Mouse (Mus musculus) forebrain, embryonic 10.5 days (tissue): ENCODE measurements at regions not wholly inside any gene's neighbourhood (a gene's known extent, or its start where the extent isn't known, plus 50 kb on each side); places are given as distances from the start of the nearest gene placed in this dataset.

Source experiments
- DNase-seq: peaks from one replicate; pipeline ENCODE4 v3.0.0-alpha.2; 2017; ENCODE audit warnings: low spot score; ENCODE audit errors: extremely low spot score
- H3K27ac ChIP-seq: fragments of 300-500 bp; sonication (generic); 2 replicates; pipeline ENCODE4 v1.5.1; 2016; ENCODE audit warnings: mild to moderate bottlenecking
- H3K27me3 ChIP-seq: fragments of 300-500 bp; sonication (generic); 2 replicates; pipeline ENCODE4 v1.6.1; 2016; ENCODE audit warnings: mild to moderate bottlenecking; ENCODE audit not compliant: poor library complexity, severe bottlenecking
- H3K36me3 ChIP-seq: fragments of 300-500 bp; sonication (generic); replicated peaks from 2 replicates; pipeline ENCODE4 v1.6.1; 2016; ENCODE audit warnings: mild to moderate bottlenecking, moderate library complexity
- H3K4me1 ChIP-seq: fragments of 300-500 bp; sonication (generic); 2 replicates; pipeline ENCODE4 v1.6.1; 2016
- H3K4me3 ChIP-seq: fragments of 300-500 bp; sonication (generic); 2 replicates; pipeline ENCODE4 v1.5.1; 2016; ENCODE audit warnings: mild to moderate bottlenecking, moderate library complexity
- H3K9me3 ChIP-seq: fragments of 300-500 bp; sonication (generic); 2 replicates; pipeline ENCODE4 v1.6.1; 2016; ENCODE audit warnings: mild to moderate bottlenecking, moderate library complexity
- WGBS: fragments of 180-500 bp; shearing (Covaris S2); methylation state at CpG from one replicate; pipeline ENCODE4 v1.1.7; 2016; 5-methylcytosine and 5-hydroxymethylcytosine counted together

- H3K4me1 ChIP-seq: peaks cover 10% of the 10 kb centered on the region; the same call in 1 of the 2 replicates
- no peaks in the 10 kb centered on the region for H3K27me3 ChIP-seq
- no peaks in the 10 kb centered on the region for H3K36me3 ChIP-seq
- no peak for DNase-seq
- H3K9me3 ChIP-seq: no peaks in the 10 kb centered on the region
- 70% methylated on average over 4 of the region's 4 CpGs for WGBS
- H3K27ac ChIP-seq: no peak overlapping the region
- no peak overlapping the region for H3K4me3 ChIP-seq
Measured at GRCm38 (mm10) chr4:31576982-31577579, 386.8 kb upstream of the Map3k7 start.

GRCm38 (mm10) chr4:31583495-31583894 lies 380.4 kb upstream of the Map3k7 start:
- Histone ChIP-seq H3K36me3 (no peaks in the 10 kb centered on the region), H3K4me1 (no peaks in the 10 kb centered on the region), H3K4me3 (no peak overlapping the region), H3K27ac (no peak overlapping the region), H3K9me3 (no peaks in the 10 kb centered on the region), H3K27me3 (no peaks in the 10 kb centered on the region)
- 90% methylated on average over 2 of the region's 2 CpGs for WGBS
- DNase-seq: no peak

DNA sequence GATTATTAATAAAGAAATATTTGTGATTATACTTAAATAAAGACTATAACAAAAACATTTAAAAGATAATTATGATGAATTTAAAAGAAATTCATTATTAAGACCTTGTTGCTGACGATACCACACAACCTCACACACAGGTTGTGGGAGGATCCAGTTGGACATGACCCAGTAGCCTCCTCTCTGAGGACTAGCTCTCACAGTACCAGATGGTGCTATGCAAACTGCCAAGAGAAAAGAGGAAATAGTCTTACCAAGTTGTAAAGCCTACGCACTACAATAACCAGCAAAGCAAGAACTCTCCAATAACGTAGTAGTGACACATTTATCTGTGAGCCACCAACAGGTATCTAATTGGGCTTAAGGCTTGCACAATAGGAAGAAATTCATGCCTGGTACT lies 379.7 kb upstream of the Map3k7 start:
- H3K9me3 ChIP-seq: no peaks in the 10 kb centered on the region
- H3K36me3 ChIP-seq: no peaks in the 10 kb centered on the region
- H3K4me3 ChIP-seq: no peak overlapping the region
- no peak for DNase-seq
- H3K27me3 ChIP-seq: no peaks in the 10 kb centered on the region
- no peaks in the 10 kb centered on the region for H3K4me1 ChIP-seq
- no peak overlapping the region for H3K27ac ChIP-seq
- WGBS: 95% methylated on average over 3 of the region's 3 CpGs

GRCm38 (mm10) chr4:31594089-31594488 lies 369.8 kb upstream of the Map3k7 start:
- WGBS: 93% methylated on average over 1 of the region's 1 CpGs
- H3K4me3 ChIP-seq: no peak overlapping the region
- no peak for DNase-seq
- H3K27me3 ChIP-seq: no peaks in the 10 kb centered on the region
- no peak overlapping the region for H3K27ac ChIP-seq
- H3K36me3 ChIP-seq: no peaks in the 10 kb centered on the region
- H3K9me3 ChIP-seq: no peaks in the 10 kb centered on the region
- no peaks in the 10 kb centered on the region for H3K4me1 ChIP-seq

DNA sequence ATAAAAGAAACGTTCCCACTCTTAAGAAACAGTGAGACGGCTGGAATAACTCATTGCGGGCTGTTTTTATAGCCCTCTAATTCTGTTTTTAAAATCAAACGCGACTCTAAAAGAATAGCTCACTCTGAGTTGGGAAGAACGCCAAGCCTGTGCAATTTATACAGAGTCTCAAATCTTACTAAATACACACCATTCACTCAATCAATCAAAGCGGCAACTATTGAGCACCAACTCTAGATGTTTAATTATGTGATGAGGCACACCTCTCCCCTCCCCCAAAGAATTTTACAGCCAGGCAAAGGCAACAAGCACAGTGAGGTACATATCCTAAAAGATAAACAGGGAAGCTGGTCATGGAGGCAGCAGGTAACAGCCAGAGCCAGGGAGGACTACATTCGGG lies 362.4 kb upstream of the Map3k7 start:
- no peak overlapping the region for H3K27ac ChIP-seq
- H3K4me3 ChIP-seq: no peak overlapping the region
- peaks cover 5% of the 10 kb centered on the region; the same call in 1 of the 2 replicates for H3K4me1 ChIP-seq
- H3K36me3 ChIP-seq: no peaks in the 10 kb centered on the region
- H3K9me3 ChIP-seq: no peaks in the 10 kb centered on the region
- no peak for DNase-seq
- no peaks in the 10 kb centered on the region for H3K27me3 ChIP-seq
- 85% methylated on average over 8 of the region's 8 CpGs for WGBS

GRCm38 (mm10) chr4:31603776-31604175 lies 360.1 kb upstream of the Map3k7 start:
- WGBS: 93% methylated on average over 2 of the region's 2 CpGs
- Histone ChIP-seq H3K36me3 (no peaks in the 10 kb centered on the region), H3K9me3 (peaks cover 4% of the 10 kb centered on the region; the same call in 1 of the 2 replicates), H3K4me3 (no peak overlapping the region), H3K27ac (no peak overlapping the region), H3K27me3 (no peaks in the 10 kb centered on the region), H3K4me1 (peaks cover 5% of the 10 kb centered on the region; the same call in 1 of the 2 replicates)
- DNase-seq: no peak

DNA sequence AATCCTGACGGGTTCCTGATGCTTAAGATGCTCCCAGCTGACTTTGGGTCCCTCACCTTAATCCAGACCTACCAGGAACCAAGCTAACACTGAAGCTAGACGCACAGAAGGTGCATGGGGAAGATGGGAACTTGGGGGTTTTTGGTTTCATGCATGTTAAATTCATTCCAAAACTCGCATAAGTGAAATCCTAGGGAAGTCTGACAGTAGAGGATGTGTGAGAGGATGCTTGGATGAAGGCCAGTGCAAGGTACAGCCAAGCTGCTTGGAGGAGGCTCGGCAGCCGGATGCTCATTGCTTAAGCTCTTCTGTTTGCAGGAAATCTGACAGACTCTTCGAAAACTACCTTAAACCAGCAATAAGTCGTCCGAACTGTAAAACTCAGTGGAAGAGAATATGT lies 355.1 kb upstream of the Map3k7 start:
- 91% methylated on average over 8 of the region's 8 CpGs for WGBS
- H3K27me3 ChIP-seq: no peaks in the 10 kb centered on the region
- H3K9me3 ChIP-seq: peaks cover 4% of the 10 kb centered on the region; the same call in 1 of the 2 replicates
- no peaks in the 10 kb centered on the region for H3K36me3 ChIP-seq
- no peak overlapping the region for H3K27ac ChIP-seq
- DNase-seq: no peak
- H3K4me1 ChIP-seq: peaks cover 27% of the 10 kb centered on the region
- no peak overlapping the region for H3K4me3 ChIP-seq

DNA sequence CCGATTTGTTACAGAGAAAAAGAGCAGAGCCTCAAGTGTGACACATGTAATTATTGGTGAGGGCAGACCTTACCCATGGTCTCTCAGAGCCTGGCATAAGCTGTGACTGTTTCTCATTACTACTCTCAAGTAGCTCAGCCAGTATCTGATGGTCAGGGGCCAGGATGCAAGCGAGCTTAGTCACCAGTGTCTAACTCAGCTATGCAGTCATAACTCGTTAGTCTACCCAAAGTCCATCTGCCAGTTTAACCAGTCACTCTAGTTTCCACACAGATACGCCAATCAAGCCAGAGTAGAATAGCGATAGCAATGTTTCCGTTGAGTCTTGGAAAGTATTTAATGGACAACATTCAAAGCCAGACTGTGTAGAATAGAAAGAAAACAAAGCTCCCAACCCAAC lies 354.3 kb upstream of the Map3k7 start:
- Histone ChIP-seq H3K9me3 (peaks cover 4% of the 10 kb centered on the region; the same call in 1 of the 2 replicates), H3K27ac (no peak overlapping the region), H3K4me1 (peaks cover 34% of the 10 kb centered on the region), H3K27me3 (no peaks in the 10 kb centered on the region), H3K36me3 (no peaks in the 10 kb centered on the region), H3K4me3 (no peak overlapping the region)
- 88% methylated on average over 6 of the region's 6 CpGs for WGBS
- no peak for DNase-seq

DNA sequence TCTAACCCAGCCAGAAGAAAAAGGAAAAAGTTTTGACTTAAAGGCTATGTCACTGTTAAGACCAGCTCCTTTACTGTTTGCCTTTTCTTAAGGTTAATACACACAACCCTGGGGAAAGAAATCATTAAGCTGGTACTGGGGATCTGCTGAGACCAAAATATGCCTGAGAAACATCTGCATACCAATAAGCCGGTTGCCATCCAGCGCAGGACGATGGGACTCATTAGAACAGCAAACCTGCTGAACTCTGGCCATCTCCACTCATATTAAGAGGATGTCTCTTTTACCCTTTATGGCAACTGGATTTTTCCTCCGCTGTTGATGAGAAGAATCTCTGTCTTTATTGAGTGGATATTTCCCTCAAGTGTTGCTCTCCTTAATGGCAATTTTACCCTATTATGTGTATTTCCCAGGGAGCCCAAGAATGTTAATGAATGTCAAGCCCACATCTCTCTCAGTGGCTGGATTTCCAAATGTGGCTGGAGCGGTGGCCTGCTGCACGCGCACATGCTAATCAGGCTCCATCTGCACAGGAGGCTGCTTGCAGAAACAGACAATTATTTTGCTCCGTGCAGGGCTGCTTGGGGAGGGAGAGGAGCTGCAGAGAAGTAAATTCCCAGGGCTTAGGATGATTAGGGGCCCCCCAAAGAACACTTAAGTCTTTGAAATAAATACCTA lies 351.6 kb upstream of the Map3k7 start:
- H3K27ac ChIP-seq: peak overlapping the region; percentile 83
- H3K36me3 ChIP-seq: no peaks in the 10 kb centered on the region
- WGBS: 17% methylated on average over 8 of the region's 8 CpGs

GRCm38 (mm10) chr4:31612825-31613514 lies 350.9 kb upstream of the Map3k7 start:
- WGBS: 50% methylated on average over 9 of the region's 9 CpGs
- peaks cover 3% of the 10 kb centered on the region; the same call in 1 of the 2 replicates for H3K9me3 ChIP-seq
- H3K4me3 ChIP-seq: peak overlapping the region; percentile 7; the same call in 1 of the 2 replicates
- H3K36me3 ChIP-seq: no peaks in the 10 kb centered on the region
- DNase-seq: peak; percentile 23
- peaks cover 3% of the 10 kb centered on the region; the same call in 1 of the 2 replicates for H3K27me3 ChIP-seq
- peak overlapping the region; percentile 83 for H3K27ac ChIP-seq
- H3K4me1 ChIP-seq: peaks cover 61% of the 10 kb centered on the region

More for the DNA sequence above, 351.6 kb upstream of the Map3k7 start:
- peak overlapping the region; percentile 7; the same call in 1 of the 2 replicates for H3K4me3 ChIP-seq
- peak; percentile 53 for DNase-seq
- H3K27me3 ChIP-seq: no peaks in the 10 kb centered on the region
- peaks cover 4% of the 10 kb centered on the region; the same call in 1 of the 2 replicates for H3K9me3 ChIP-seq
- H3K4me1 ChIP-seq: peaks cover 54% of the 10 kb centered on the region

DNA sequence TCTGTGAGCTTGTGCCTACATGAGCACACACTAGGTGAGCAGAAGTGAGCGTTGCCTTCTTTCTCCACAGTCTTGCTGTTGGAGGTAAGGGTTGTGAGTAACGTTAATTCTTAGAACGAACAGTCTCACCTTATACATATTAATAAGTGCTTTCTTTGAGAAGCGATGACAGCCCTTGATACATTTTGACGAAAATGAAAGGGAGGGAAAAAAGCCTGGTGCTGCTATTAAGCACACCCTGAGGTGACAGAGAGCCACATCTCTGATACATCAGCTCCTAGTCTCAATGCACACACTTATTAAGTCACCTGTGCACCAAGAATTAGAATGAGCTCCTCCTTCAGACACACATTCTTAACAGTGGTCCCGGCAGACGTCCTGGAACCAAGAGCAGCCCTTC lies 346.3 kb upstream of the Map3k7 start:
- H3K4me3 ChIP-seq: no peak overlapping the region
- no peaks in the 10 kb centered on the region for H3K36me3 ChIP-seq
- H3K27me3 ChIP-seq: peaks cover 12% of the 10 kb centered on the region; the same call in 1 of the 2 replicates
- WGBS: 77% methylated on average over 7 of the region's 7 CpGs
- H3K4me1 ChIP-seq: peaks cover 54% of the 10 kb centered on the region
- H3K9me3 ChIP-seq: no peaks in the 10 kb centered on the region
- no peak for DNase-seq
- H3K27ac ChIP-seq: peak overlapping the region; percentile 49

GRCm38 (mm10) chr4:31618026-31618425 lies 345.9 kb upstream of the Map3k7 start:
- H3K4me3 ChIP-seq: no peak overlapping the region
- no peak for DNase-seq
- H3K27me3 ChIP-seq: peaks cover 12% of the 10 kb centered on the region; the same call in 1 of the 2 replicates
- H3K9me3 ChIP-seq: no peaks in the 10 kb centered on the region
- peaks cover 49% of the 10 kb centered on the region for H3K4me1 ChIP-seq
- WGBS: 59% methylated on average over 4 of the region's 4 CpGs
- H3K36me3 ChIP-seq: no peaks in the 10 kb centered on the region
- peak overlapping the region; percentile 49 for H3K27ac ChIP-seq

GRCm38 (mm10) chr4:31621205-31621604 lies 342.7 kb upstream of the Map3k7 start:
- H3K4me1 ChIP-seq: peaks cover 23% of the 10 kb centered on the region
- H3K27me3 ChIP-seq: peaks cover 12% of the 10 kb centered on the region
- H3K36me3 ChIP-seq: no peaks in the 10 kb centered on the region
- DNase-seq: no peak
- WGBS: 91% methylated on average over 2 of the region's 2 CpGs
- no peak overlapping the region for H3K4me3 ChIP-seq
- H3K9me3 ChIP-seq: no peaks in the 10 kb centered on the region
- no peak overlapping the region for H3K27ac ChIP-seq
